Comparison of ENCODE assay signal across 8 mouse cellular contexts in the genomic region with DNA sequence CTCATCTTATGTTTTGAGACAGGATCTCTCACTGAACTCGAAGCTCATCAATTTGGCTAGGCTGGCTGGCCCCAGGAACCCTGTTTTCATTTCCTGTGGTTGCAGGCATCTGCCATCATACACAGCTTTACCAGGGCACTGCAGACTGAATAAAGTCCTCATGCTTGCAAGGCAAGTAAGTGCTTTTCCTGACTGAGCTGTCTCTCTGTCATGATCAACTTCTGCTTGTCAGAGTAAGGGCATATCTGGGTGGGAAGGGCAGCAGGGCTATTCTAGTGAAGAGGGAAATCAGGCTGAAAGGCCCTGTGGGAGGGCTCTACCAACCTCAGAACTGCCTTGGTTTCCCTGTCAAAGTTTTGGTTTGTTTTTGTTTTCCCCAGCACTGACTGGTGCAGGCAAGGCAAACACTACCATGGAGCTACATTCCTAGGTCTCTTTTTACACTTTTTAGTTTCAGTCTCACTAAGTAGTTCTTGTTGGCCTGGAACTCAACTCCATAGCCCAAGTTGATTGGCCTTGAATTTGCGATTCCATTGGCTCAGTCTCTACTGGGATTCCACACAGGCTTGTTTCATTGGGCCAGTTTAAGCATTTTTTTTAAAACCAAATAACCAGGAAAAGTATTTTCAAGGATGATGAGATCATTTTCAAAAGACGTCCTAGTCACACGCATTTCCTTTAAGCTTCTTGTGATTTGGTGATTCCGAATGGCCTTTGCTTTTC. TPM values are rescaled to one million over a fixed set of nuclear protein-coding genes. Genes with fewer than 3 reads are reported as not detected.
DNase-seq lines count a peak whose midpoint lies in the region; ATAC-seq and TF ChIP-seq lines count a peak whose summit lies in the region.

No protein-coding gene starts in this region.

- peak; percentile 53 for DNase-seq in MEL (ENCODE audit: low read depth, low spot score)
- peak; percentile 9 to 19 for DNase-seq in heart, postnatal 14 days
- DNase-seq in liver, postnatal 0 days, result no peak
- DNase-seq in stomach, postnatal 0 days (ENCODE audit: low spot score), result no peak
- no peak for DNase-seq in cerebellum, adult 2 months
- no peak for DNase-seq in right cerebral cortex, adult 18-20 months
- no peak for DNase-seq in left cerebral cortex, adult 9 months (ENCODE audit: low spot score in 2 of 2)

- H3K36me3 ChIP-seq in MEL (ENCODE audit: control insufficient read depth in 1 of 2, insufficient read depth in 2 of 2, low read length in 2 of 2), result peaks cover 0 to 10% of the 10 kb centered on the region in 2 experiments; a peak in 2 of 4 replicates
- no peaks in the 10 kb centered on the region for H3K36me3 ChIP-seq in liver, postnatal 0 days (replicated peaks; ENCODE audit: insufficient read depth, low read length)
- no peaks in the 10 kb centered on the region for H3K36me3 ChIP-seq in stomach, postnatal 0 days (ENCODE audit: control insufficient read depth, insufficient read depth, low read length)

- peak overlapping the region; percentile 68 for H3K4me2 ChIP-seq in liver, postnatal 0 days (ENCODE audit: low read depth, low read length)
- no peak overlapping the region for H3K4me2 ChIP-seq in stomach, postnatal 0 days (replicated peaks; ENCODE audit: low read depth)

- no peaks in the 10 kb centered on the region for H3K79me2 ChIP-seq in MEL (ENCODE audit: control insufficient read depth, insufficient read depth, low read length, poor library complexity)

- TF ChIP-seq EP300 in MEL (IDR thresholded peaks at IDR 0.05; ENCODE audit: low read depth in 1 of 2, low read length in 2 of 2), result no peak; a peak in 1 of 4 replicates
- TF ChIP-seq EP300 in liver, postnatal 0 days (IDR thresholded peaks at IDR 0.05; ENCODE audit: low read depth), result peak; percentile 58; the same call in 1 of the 2 replicates
- TF ChIP-seq EP300 in stomach, postnatal 0 days (optimal IDR thresholded peaks at IDR 0.05), result no peak

- intact Hi-C loops in heart, postnatal 14 days (cut with DNase I), result loop anchor here (2.0 kb wide), 1 partner anchor 31 kb away; the partner anchor contains the start of gene Itgb1

- TF ChIP-seq POLR2A in MEL (IDR thresholded peaks at IDR 0.05; ENCODE audit: control insufficient read depth in 1 of 2, insufficient read depth in 1 of 2, low read depth in 1 of 2, low read length in 2 of 2, poor library complexity in 1 of 2), result no peak
- no peak for TF ChIP-seq POLR2A in cortical plate, adult 2 months (IDR thresholded peaks at IDR 0.05; ENCODE audit: extremely low read depth, insufficient read depth, low read length)
- no peak for TF ChIP-seq POLR2A in cerebellum, adult 2 months (IDR thresholded peaks at IDR 0.05; ENCODE audit: borderline replicate concordance, insufficient read depth, low read length)

- 32% methylated on average over 5 of the region's 5 CpGs for WGBS in liver, postnatal 0 days (ENCODE audit: insufficient replicate concordance)
- WGBS in stomach, postnatal 0 days, result 40% methylated on average over 5 of the region's 5 CpGs
- 63% methylated on average over 5 of the region's 5 CpGs for WGBS in cerebellum, adult 2 months

- H3K4me1 ChIP-seq in MEL (ENCODE audit: control insufficient read depth in 1 of 2, insufficient read depth in 2 of 2, low read length in 2 of 2), result peaks cover 2 to 3% of the 10 kb centered on the region in 2 experiments; a peak in 3 of 4 replicates
- H3K4me1 ChIP-seq in cortical plate, adult 2 months (ENCODE audit: control insufficient read depth, insufficient read depth, low read length), result no peaks in the 10 kb centered on the region
- peaks cover 2% of the 10 kb centered on the region for H3K4me1 ChIP-seq in liver, postnatal 0 days (ENCODE audit: insufficient read depth)
- no peaks in the 10 kb centered on the region for H3K4me1 ChIP-seq in stomach, postnatal 0 days (replicated peaks; ENCODE audit: control insufficient read depth, insufficient read depth)
- no peaks in the 10 kb centered on the region for H3K4me1 ChIP-seq in cerebellum, adult 2 months (ENCODE audit: control insufficient read depth, insufficient read depth, low read length)

- H3K27ac ChIP-seq in MEL (ENCODE audit: control insufficient read depth, low read depth, low read length), result peak overlapping the region; percentile 93
- peak overlapping the region; percentile 55; the same call in 1 of the 2 replicates for H3K27ac ChIP-seq in cortical plate, adult 2 months (ENCODE audit: insufficient read depth, low read length)
- peak overlapping the region; percentile 86 for H3K27ac ChIP-seq in liver, postnatal 0 days (ENCODE audit: low read depth)
- H3K27ac ChIP-seq in stomach, postnatal 0 days (replicated peaks), result peak overlapping the region; percentile 93
- no peak overlapping the region for H3K27ac ChIP-seq in cerebellum, adult 2 months (ENCODE audit: insufficient read depth, low read length)

- H3K4me3 ChIP-seq in MEL (ENCODE audit: control insufficient read depth in 1 of 2, insufficient read depth in 1 of 2, low read depth in 2 of 2, low read length in 2 of 2), result peak overlapping the region; percentile 53 to 57
- H3K4me3 ChIP-seq in cortical plate, adult 2 months (ENCODE audit: insufficient read depth, low read length), result no peak overlapping the region; the same call in 1 of the 2 replicates
- H3K4me3 ChIP-seq in liver, postnatal 0 days (ENCODE audit: low read depth, low read length), result no peak overlapping the region
- no peak overlapping the region for H3K4me3 ChIP-seq in stomach, postnatal 0 days (ENCODE audit: low read depth, low read length)
- no peak overlapping the region for H3K4me3 ChIP-seq in cerebellum, adult 2 months (replicated peaks; ENCODE audit: insufficient read depth, low read depth, low read length)

- H3K9me3 ChIP-seq in MEL (replicated peaks; ENCODE audit: insufficient read depth, low read length), result no peaks in the 10 kb centered on the region
- no peaks in the 10 kb centered on the region for H3K9me3 ChIP-seq in liver, postnatal 0 days (ENCODE audit: low read length)
- H3K9me3 ChIP-seq in stomach, postnatal 0 days (ENCODE audit: control insufficient read depth, low read length), result no peaks in the 10 kb centered on the region

- no peaks in the 10 kb centered on the region for H3K27me3 ChIP-seq in MEL (ENCODE audit: control insufficient read depth in 1 of 2, insufficient read depth in 2 of 2, low read length in 2 of 2)
- no peaks in the 10 kb centered on the region for H3K27me3 ChIP-seq in liver, postnatal 0 days (ENCODE audit: insufficient read depth, low read length)
- H3K27me3 ChIP-seq in stomach, postnatal 0 days (ENCODE audit: control insufficient read depth, insufficient read depth, low read length), result no peaks in the 10 kb centered on the region
- H3K27me3 ChIP-seq in cerebellum, adult 2 months (ENCODE audit: control insufficient read depth, insufficient read depth, low read length), result no peaks in the 10 kb centered on the region

- no peak; the same call in 1 of the 2 replicates for ATAC-seq in liver, postnatal 0 days
- ATAC-seq in stomach, postnatal 0 days (ENCODE audit: low FRiP score, low TSS enrichment), result peak; percentile 41; the same call in 1 of the 2 replicates

- no peak for TF ChIP-seq CTCF in MEL (IDR thresholded peaks at IDR 0.05 in 2 of 3, conservative IDR thresholded peaks at IDR 0.05 in 1 of 3; ENCODE audit: control insufficient read depth in 1 of 3, insufficient read depth in 1 of 3, low read depth in 2 of 3, low read length in 3 of 3, poor library complexity in 1 of 3, severe bottlenecking in 1 of 3)
- TF ChIP-seq CTCF in cortical plate, adult 2 months (IDR thresholded peaks at IDR 0.05; ENCODE audit: extremely low read depth, insufficient read depth, low read length), result no peak
- no peak for TF ChIP-seq CTCF in liver, postnatal 0 days (IDR thresholded peaks at IDR 0.05; ENCODE audit: low read depth)
- TF ChIP-seq CTCF in stomach, postnatal 0 days (IDR thresholded peaks at IDR 0.05; ENCODE audit: low read depth), result no peak
- TF ChIP-seq CTCF in cerebellum, adult 2 months (IDR thresholded peaks at IDR 0.05; ENCODE audit: borderline replicate concordance, insufficient read depth, low read depth, low read length), result no peak

- H3K9ac ChIP-seq in MEL (ENCODE audit: control insufficient read depth, low read depth, low read length, poor library complexity, severe bottlenecking), result peak overlapping the region; percentile 73
- H3K9ac ChIP-seq in liver, postnatal 0 days (replicated peaks), result no peak overlapping the region
- peak overlapping the region; percentile 4; the same call in 1 of the 2 replicates for H3K9ac ChIP-seq in stomach, postnatal 0 days (ENCODE audit: low read length)

- no peak for TF ChIP-seq RAD21 in MEL (IDR thresholded peaks at IDR 0.05; ENCODE audit: low read depth, low read length)

TF ChIP-seq in MEL, 35 proteins besides CTCF, POLR2A, EP300 and RAD21:
- TF ChIP-seq KAT2A (conservative IDR thresholded peaks at IDR 0.05; ENCODE audit: low read depth, low read length), result no peak
- TF ChIP-seq MAX (IDR thresholded peaks at IDR 0.05; ENCODE audit: low read length), result 0 out of 2 replicates have a peak, but pooled peaks have one; percentile 5

RNA-seq across cellular contexts. Expression of gene Itgb1, which starts 31.7 kb away (rescaled TPM):
- total RNA-seq in MEL (2012; rRNA removed), result 73.7 and 76.7 TPM in 2 replicates
- 100 to 1,000 TPM; 114 to 189 TPM for polyA plus RNA-seq in MEL (2012; ENCODE audit: insufficient read depth in 1 of 2, insufficient read length in 2 of 2, low read depth in 1 of 2, low replicate concordance in 2 of 2, missing spikeins in 1 of 2)
- polyA plus RNA-seq in cortical plate, adult 2 months (2012; rRNA removed), result 37.1 and 40.8 TPM in 2 replicates
- total RNA-seq in heart, postnatal 14 days (2021), result 100 to 1,000 TPM; 467 to 472 TPM
- polyA plus RNA-seq in liver, postnatal 0 days (2015; fragmentation: Nextera tagmentation; extraction: Ambion mirVana), result 60.8 and 64.8 TPM in 2 replicates
- 225 and 246 TPM in 2 replicates for polyA plus RNA-seq in stomach, postnatal 0 days (2015; fragmentation: Nextera tagmentation; extraction: Ambion mirVana)
- 36.0 and 37.3 TPM in 2 replicates for polyA plus RNA-seq in cerebellum, adult 2 months (2012; rRNA removed)

Comparison
In these comparisons a context has a peak if more than half of its experiments do, and no peak if none do; other contexts are left out.
1. DNase-seq: peak in MEL (single experiment) and heart, postnatal 14 days (2 of 2); none in liver, postnatal 0 days (single experiment), stomach, postnatal 0 days (single experiment), cerebellum, adult 2 months (0 of 2), right cerebral cortex, adult 18-20 months (single experiment) and left cerebral cortex, adult 9 months (0 of 2).
2. H3K4me3 ChIP-seq: peak in MEL (2 of 2); none in cortical plate, adult 2 months (single experiment), liver, postnatal 0 days (single experiment), stomach, postnatal 0 days (single experiment) and cerebellum, adult 2 months (single experiment).